Mouse (Mus musculus) limb, embryonic 10.5 days (tissue): ENCODE measurements around the gene Elp4. TPM values are rescaled to one million over a fixed set of nuclear protein-coding genes. Genes with fewer than 3 reads are reported as not detected.

ENCODE experiments used
- DNase-seq: peaks from one replicate; pipeline ENCODE4 v3.0.0-alpha.2; 2017; ENCODE audit warnings: low spot score
- H3K27ac ChIP-seq: fragments of 300-500 bp; sonication (generic); 2 replicates; pipeline ENCODE4 v1.5.1; 2016; ENCODE audit warnings: mild to moderate bottlenecking
- H3K27me3 ChIP-seq: fragments of 300-500 bp; sonication (generic); 2 replicates; pipeline ENCODE4 v1.6.1; 2016; ENCODE audit warnings: low read depth, mild to moderate bottlenecking; ENCODE audit not compliant: poor library complexity, severe bottlenecking
- H3K36me3 ChIP-seq: fragments of 300-500 bp; sonication (generic); 2 replicates; pipeline ENCODE4 v1.6.1; 2016; ENCODE audit warnings: mild to moderate bottlenecking, moderate library complexity
- H3K4me1 ChIP-seq: fragments of 300-500 bp; sonication (generic); 2 replicates; pipeline ENCODE4 v1.6.1; 2016
- H3K4me3 ChIP-seq: fragments of 300-500 bp; sonication (generic); 2 replicates; pipeline ENCODE4 v1.5.1; 2016; ENCODE audit warnings: mild to moderate bottlenecking, moderate library complexity
- H3K9me3 ChIP-seq: fragments of 300-500 bp; sonication (generic); replicated peaks from 2 replicates; pipeline ENCODE4 v1.6.1; 2016; ENCODE audit warnings: mild to moderate bottlenecking
- WGBS: fragments of 180-500 bp; shearing (Covaris S2); methylation state at CpG from one replicate; pipeline ENCODE4 v1.1.7; 2016; 5-methylcytosine and 5-hydroxymethylcytosine counted together
- polyA plus RNA-seq: library from polyadenylated mRNA; unstranded; fragments of >200 nt; fragmentation: Nextera tagmentation; extraction: Ambion mirVana; gene quantifications from 2 replicates; pipeline ENCODE4 v1.2.1, GENCODE M21; 2016

Elp4 gene
- polyA plus RNA-seq, 1 experiment from 2014 or later, result 48.7 TPM

- H3K9me3 ChIP-seq, result no peaks in the 10 kb centered on the region
- 1% methylated on average over 44 of the region's 44 CpGs for WGBS
- peaks cover 27% of the 10 kb centered on the region for H3K4me1 ChIP-seq
- peak within 1 kb of the TSS; percentile 11 for H3K4me3 ChIP-seq
- no peaks in the 10 kb centered on the region for H3K36me3 ChIP-seq
- H3K27me3 ChIP-seq, result peaks cover 100% of the 10 kb centered on the region
- DNase-seq, result peak; percentile 67
- no peak within 1 kb of the TSS for H3K27ac ChIP-seq
These were observed 235.8 kb downstream of the Elp4 start, which contains the start of gene Pax6 for GRCm38 (mm10) chr2:105668271-105669270. TSS of gene Pax6 (plus strand) at chr2:105668900.

GRCm38 (mm10) chr2:105667626-105667950 is 236.8 kb downstream of the Elp4 start:
- WGBS, result under 1% methylated on average over 11 of the region's 11 CpGs
- Histone ChIP-seq H3K4me1 (peaks cover 25% of the 10 kb centered on the region), H3K9me3 (no peaks in the 10 kb centered on the region), H3K36me3 (no peaks in the 10 kb centered on the region), H3K27me3 (peaks cover 100% of the 10 kb centered on the region), H3K4me3 (no peak overlapping the region), H3K27ac (no peak overlapping the region)
- no peak for DNase-seq

GRCm38 (mm10) chr2:105666763-105667625 is 237.4 kb downstream of the Elp4 start:
- DNase-seq, result peak; percentile 57
- Histone ChIP-seq H3K27me3 (peaks cover 100% of the 10 kb centered on the region), H3K9me3 (no peaks in the 10 kb centered on the region), H3K27ac (no peak overlapping the region), H3K36me3 (no peaks in the 10 kb centered on the region), H3K4me1 (peaks cover 25% of the 10 kb centered on the region), H3K4me3 (no peak overlapping the region)
- WGBS, result under 1% methylated on average over 41 of the region's 41 CpGs

GRCm38 (mm10) chr2:105666331-105666730 is 238.0 kb downstream of the Elp4 start:
- no peak overlapping the region for H3K27ac ChIP-seq
- H3K9me3 ChIP-seq, result no peaks in the 10 kb centered on the region
- peaks cover 25% of the 10 kb centered on the region for H3K4me1 ChIP-seq
- 0% methylated on average over 6 of the region's 6 CpGs for WGBS
- peaks cover 100% of the 10 kb centered on the region for H3K27me3 ChIP-seq
- no peak overlapping the region for H3K4me3 ChIP-seq
- H3K36me3 ChIP-seq, result no peaks in the 10 kb centered on the region
- peak; percentile 51 for DNase-seq

GRCm38 (mm10) chr2:105665491-105666250 is 238.7 kb downstream of the Elp4 start:
- Histone ChIP-seq H3K9me3 (no peaks in the 10 kb centered on the region), H3K4me3 (no peak overlapping the region), H3K27me3 (peaks cover 100% of the 10 kb centered on the region), H3K36me3 (no peaks in the 10 kb centered on the region), H3K4me1 (peaks cover 29% of the 10 kb centered on the region), H3K27ac (no peak overlapping the region)
- WGBS, result 12% methylated on average over 5 of the region's 5 CpGs
- peak; percentile 18 for DNase-seq

- H3K27ac ChIP-seq, result no peak overlapping the region
- no peaks in the 10 kb centered on the region for H3K36me3 ChIP-seq
- H3K4me3 ChIP-seq, result no peak overlapping the region
- H3K27me3 ChIP-seq, result peaks cover 100% of the 10 kb centered on the region
- WGBS, result 8% methylated on average over 5 of the region's 5 CpGs
- peaks cover 35% of the 10 kb centered on the region for H3K4me1 ChIP-seq
- H3K9me3 ChIP-seq, result no peaks in the 10 kb centered on the region
- DNase-seq, result no peak
These were observed 239.4 kb downstream of the Elp4 start for GRCm38 (mm10) chr2:105664996-105665395.

GRCm38 (mm10) chr2:105663101-105663511 is 241.3 kb downstream of the Elp4 start:
- DNase-seq, result peak; percentile 45
- H3K4me3 ChIP-seq, result no peak overlapping the region
- 1% methylated on average over 10 of the region's 10 CpGs for WGBS
- H3K9me3 ChIP-seq, result no peaks in the 10 kb centered on the region
- H3K27me3 ChIP-seq, result peaks cover 100% of the 10 kb centered on the region
- no peak overlapping the region for H3K27ac ChIP-seq
- peaks cover 24% of the 10 kb centered on the region for H3K4me1 ChIP-seq
- no peaks in the 10 kb centered on the region for H3K36me3 ChIP-seq

GRCm38 (mm10) chr2:105662606-105663005 is 241.8 kb downstream of the Elp4 start:
- Histone ChIP-seq H3K4me1 (peaks cover 24% of the 10 kb centered on the region), H3K9me3 (no peaks in the 10 kb centered on the region), H3K27me3 (peaks cover 100% of the 10 kb centered on the region), H3K27ac (no peak overlapping the region), H3K4me3 (no peak overlapping the region), H3K36me3 (no peaks in the 10 kb centered on the region)
- DNase-seq, result no peak
- WGBS, result 1% methylated on average over 7 of the region's 7 CpGs

GRCm38 (mm10) chr2:105662121-105662520 is 242.2 kb downstream of the Elp4 start:
- no peaks in the 10 kb centered on the region for H3K9me3 ChIP-seq
- peak; percentile 44 for DNase-seq
- peaks cover 22% of the 10 kb centered on the region for H3K4me1 ChIP-seq
- WGBS, result 3% methylated on average over 16 of the region's 16 CpGs
- H3K27me3 ChIP-seq, result peaks cover 100% of the 10 kb centered on the region
- H3K4me3 ChIP-seq, result no peak overlapping the region
- H3K27ac ChIP-seq, result no peak overlapping the region
- no peaks in the 10 kb centered on the region for H3K36me3 ChIP-seq

GRCm38 (mm10) chr2:105661623-105662066 is 242.7 kb downstream of the Elp4 start:
- H3K9me3 ChIP-seq, result no peaks in the 10 kb centered on the region
- H3K4me1 ChIP-seq, result peaks cover 17% of the 10 kb centered on the region
- H3K27ac ChIP-seq, result no peak overlapping the region
- no peaks in the 10 kb centered on the region for H3K36me3 ChIP-seq
- H3K27me3 ChIP-seq, result peaks cover 100% of the 10 kb centered on the region
- DNase-seq, result peak; percentile 52
- no peak overlapping the region for H3K4me3 ChIP-seq
- under 1% methylated on average over 18 of the region's 18 CpGs for WGBS

GRCm38 (mm10) chr2:105660874-105661622 is 243.3 kb downstream of the Elp4 start:
- Histone ChIP-seq H3K9me3 (no peaks in the 10 kb centered on the region), H3K36me3 (no peaks in the 10 kb centered on the region), H3K4me3 (peak overlapping the region; percentile 31), H3K27me3 (peaks cover 99% of the 10 kb centered on the region), H3K4me1 (peaks cover 15% of the 10 kb centered on the region), H3K27ac (no peak overlapping the region)
- 1% methylated on average over 26 of the region's 26 CpGs for WGBS
- peak; percentile 54 for DNase-seq
